ENCODE assay signal across 9 mouse cellular contexts in the genomic region with DNA sequence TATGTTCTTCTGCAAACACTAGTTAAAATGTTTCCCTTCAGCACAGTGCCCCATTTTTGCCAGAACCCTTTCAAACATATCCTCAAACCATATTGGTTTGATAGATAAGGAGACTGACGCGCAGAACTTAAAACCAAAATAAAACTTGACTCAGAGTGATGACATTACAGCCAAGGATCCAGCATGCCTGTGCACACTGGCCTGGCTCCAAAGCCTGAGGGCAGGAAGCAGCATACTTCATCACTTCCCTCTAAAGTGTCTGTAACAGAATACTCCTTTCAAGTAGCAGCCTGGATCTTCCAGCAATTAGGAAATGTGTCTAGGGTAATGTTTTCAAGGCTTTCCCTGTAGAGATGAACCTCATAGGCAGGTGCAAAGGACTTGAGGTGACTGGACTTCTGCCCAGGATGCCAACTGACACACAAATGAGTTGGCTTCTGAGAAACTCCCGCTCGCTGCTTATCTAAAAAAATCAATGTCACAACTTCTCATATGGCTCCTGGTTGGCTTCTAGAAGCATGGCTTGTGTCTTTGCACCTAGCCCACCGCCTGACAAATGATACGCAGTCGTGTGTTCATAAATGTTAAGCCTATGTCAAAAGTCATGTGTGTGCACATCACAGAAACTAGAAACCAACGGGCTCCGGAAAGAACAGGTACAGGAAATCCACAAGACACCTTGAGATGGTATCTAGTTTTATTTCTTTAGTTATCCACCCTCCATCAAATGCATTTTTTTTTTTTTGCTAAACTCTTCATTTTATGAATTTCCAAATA. TPM values are rescaled to one million over a fixed set of nuclear protein-coding genes. Genes with fewer than 3 reads are reported as not detected.
DNase-seq lines count a peak whose midpoint lies in the region; ATAC-seq lines count a peak whose summit lies in the region.
"Had no signal": no experiment of that assay in that cellular context is flagged by ENCODE, and none has a peak within 500 bp of the region (broad histone marks: within the 10 kb centered on the region; RNA-seq: fewer than 3 reads in every experiment).

No protein-coding gene starts in this region.

- no peak overlapping the region for H3K4me3 ChIP-seq in heart, embryonic 10.5 days
- H3K4me3 ChIP-seq in megakaryocyte, embryonic 14.5 days (replicated peaks), result peak overlapping the region; percentile 66
- no peak overlapping the region for H3K4me3 ChIP-seq in hindbrain, embryonic 12.5 days
- H3K4me3 ChIP-seq: embryonic facial prominence, embryonic 15.5 days had no signal

- peak; percentile 96 for DNase-seq in heart, adult 11 months
- no peak for DNase-seq in heart, embryonic 10.5 days (ENCODE audit: low spot score)
- no peak for DNase-seq in testis, postnatal 14 days (ENCODE audit: low spot score)
- no peak for DNase-seq in testis, postnatal 10 days (ENCODE audit: low spot score)

- ATAC-seq in erythroid progenitor cell, adult 5-6 weeks (replicated peaks; ENCODE audit: low FRiP score, poor library complexity, severe bottlenecking), result peak; percentile 67
- ATAC-seq in inflammation-experienced regulatory T-cells, adult 6 months, result peak; percentile 72
- no peak for ATAC-seq in hindbrain, embryonic 12.5 days (ENCODE audit: low FRiP score)

- 70% methylated on average over 9 of the region's 9 CpGs for WGBS in heart, embryonic 10.5 days
- 92% methylated on average over 9 of the region's 9 CpGs for WGBS in hindbrain, embryonic 12.5 days

- H3K4me2 ChIP-seq in hindbrain, embryonic 12.5 days (replicated peaks), result no peak overlapping the region
- H3K4me2 ChIP-seq: embryonic facial prominence, embryonic 15.5 days had no signal

- H3K27me3 ChIP-seq in heart, embryonic 10.5 days (ENCODE audit: insufficient read depth, poor library complexity, severe bottlenecking), result no peaks in the 10 kb centered on the region
- H3K27me3 ChIP-seq in megakaryocyte, embryonic 14.5 days (replicated peaks), result no peaks in the 10 kb centered on the region
- H3K27me3 ChIP-seq in hindbrain, embryonic 12.5 days, result no peaks in the 10 kb centered on the region
- H3K27me3 ChIP-seq: embryonic facial prominence, embryonic 15.5 days had no signal

- no peak overlapping the region for H3K9ac ChIP-seq in hindbrain, embryonic 12.5 days
- H3K9ac ChIP-seq: embryonic facial prominence, embryonic 15.5 days had no signal

- H3K36me3 ChIP-seq in heart, embryonic 10.5 days, result peaks cover 15% of the 10 kb centered on the region
- H3K36me3 ChIP-seq in megakaryocyte, embryonic 14.5 days (replicated peaks; ENCODE audit: low read length), result peaks cover 76% of the 10 kb centered on the region
- H3K36me3 ChIP-seq in hindbrain, embryonic 12.5 days, result no peaks in the 10 kb centered on the region
- H3K36me3 ChIP-seq: embryonic facial prominence, embryonic 15.5 days had no signal

- H3K27ac ChIP-seq in heart, embryonic 10.5 days, result no peak overlapping the region
- H3K27ac ChIP-seq in hindbrain, embryonic 12.5 days, result no peak overlapping the region
- H3K27ac ChIP-seq: embryonic facial prominence, embryonic 15.5 days had no signal

- peaks cover 19% of the 10 kb centered on the region for H3K4me1 ChIP-seq in heart, embryonic 10.5 days
- H3K4me1 ChIP-seq in megakaryocyte, embryonic 14.5 days, result peaks cover 72% of the 10 kb centered on the region
- no peaks in the 10 kb centered on the region for H3K4me1 ChIP-seq in hindbrain, embryonic 12.5 days
- H3K4me1 ChIP-seq: embryonic facial prominence, embryonic 15.5 days had no signal

- no peaks in the 10 kb centered on the region for H3K9me3 ChIP-seq in heart, embryonic 10.5 days
- H3K9me3 ChIP-seq in megakaryocyte, embryonic 14.5 days, result no peaks in the 10 kb centered on the region
- H3K9me3 ChIP-seq in hindbrain, embryonic 12.5 days (replicated peaks), result no peaks in the 10 kb centered on the region
- H3K9me3 ChIP-seq: embryonic facial prominence, embryonic 15.5 days had no signal

RNA-seq across cellular contexts. Expression of gene Man1a, which starts 43.9 kb away (rescaled TPM):
- polyA plus RNA-seq in heart, embryonic 10.5 days (2016; fragmentation: Nextera tagmentation; extraction: Ambion mirVana), result 8.1 and 11.2 TPM in 2 replicates
- 86.9 and 121 TPM in 2 replicates for total RNA-seq in erythroid progenitor cell, adult 5-6 weeks (2015; ENCODE audit: low replicate concordance)
- 92.8 and 112 TPM in 2 replicates for total RNA-seq in erythroid progenitor cell, adult 5-6 weeks (2017; ENCODE audit: low replicate concordance)
- polyA plus RNA-seq in inflammation-experienced regulatory T-cells, adult 6 months (2017; shearing (Covaris generic)), result 10 to 100 TPM; 14.5 to 22.2 (median 20.0) TPM
- polyA plus RNA-seq in megakaryocyte, embryonic 14.5 days (2012; ENCODE audit: insufficient read depth, low replicate concordance), result 17.7 and 37.5 TPM in 2 replicates
- 5.3 and 6.4 TPM in 2 replicates for polyA plus RNA-seq in hindbrain, embryonic 12.5 days (2016; fragmentation: Nextera tagmentation; extraction: Ambion mirVana)
